ENCODE assay signal across 20 mouse cellular contexts in genomic region chr16:39044381-39044780, GRCm38 (mm10).
DNase-seq lines count a peak whose midpoint lies in the region; ATAC-seq lines count a peak whose summit lies in the region.
"Had no signal": no experiment of that assay in that cellular context is flagged by ENCODE, and none has a peak within 500 bp of the region (broad histone marks: within the 10 kb centered on the region; RNA-seq: fewer than 3 reads in every experiment).

No protein-coding gene starts in this region.

- no peaks in the 10 kb centered on the region for H3K27me3 ChIP-seq in hindbrain, embryonic 10.5 days (ENCODE audit: insufficient read depth, poor library complexity, severe bottlenecking)
- no peaks in the 10 kb centered on the region for H3K27me3 ChIP-seq in hindbrain, embryonic 16.5 days (replicated peaks; ENCODE audit: control insufficient read depth, insufficient read depth, low read length)
- no peaks in the 10 kb centered on the region for H3K27me3 ChIP-seq in neural tube, embryonic 11.5 days (ENCODE audit: control insufficient read depth, insufficient read depth, low read length)
- H3K27me3 ChIP-seq in neural tube, embryonic 15.5 days (replicated peaks), result 0 out of 2 replicates have a peak, but pooled peaks cover 2% of the 10 kb centered on the region
- no peaks in the 10 kb centered on the region for H3K27me3 ChIP-seq in embryonic facial prominence, embryonic 11.5 days (ENCODE audit: control insufficient read depth, insufficient read depth, low read length)

- H3K9me3 ChIP-seq in hindbrain, embryonic 10.5 days, result no peaks in the 10 kb centered on the region
- H3K9me3 ChIP-seq in hindbrain, embryonic 16.5 days (ENCODE audit: control insufficient read depth, low read length), result no peaks in the 10 kb centered on the region
- no peaks in the 10 kb centered on the region for H3K9me3 ChIP-seq in neural tube, embryonic 11.5 days (ENCODE audit: control insufficient read depth, low read length)
- no peaks in the 10 kb centered on the region for H3K9me3 ChIP-seq in neural tube, embryonic 15.5 days (replicated peaks)
- H3K9me3 ChIP-seq in embryonic facial prominence, embryonic 11.5 days (replicated peaks; ENCODE audit: control insufficient read depth, low read length), result no peaks in the 10 kb centered on the region
- H3K9me3 ChIP-seq: forebrain, embryonic 13.5 days; heart, embryonic 10.5 days had no signal

- no peak overlapping the region for H3K4me2 ChIP-seq in hindbrain, embryonic 16.5 days (ENCODE audit: low read length)
- no peak overlapping the region for H3K4me2 ChIP-seq in neural tube, embryonic 11.5 days (ENCODE audit: low read depth)
- H3K4me2 ChIP-seq in neural tube, embryonic 15.5 days, result no peak overlapping the region
- no peak overlapping the region for H3K4me2 ChIP-seq in embryonic facial prominence, embryonic 11.5 days (ENCODE audit: low read depth, low read length)
- H3K4me2 ChIP-seq: forebrain, embryonic 13.5 days; hindbrain, embryonic 14.5 days had no signal

- H3K4me3 ChIP-seq in hindbrain, embryonic 10.5 days, result no peak overlapping the region
- no peak overlapping the region for H3K4me3 ChIP-seq in hindbrain, embryonic 16.5 days (ENCODE audit: low read length)
- no peak overlapping the region for H3K4me3 ChIP-seq in neural tube, embryonic 11.5 days (ENCODE audit: low read depth, low read length)
- no peak overlapping the region for H3K4me3 ChIP-seq in neural tube, embryonic 15.5 days (replicated peaks)
- no peak overlapping the region for H3K4me3 ChIP-seq in embryonic facial prominence, embryonic 11.5 days (ENCODE audit: low read depth, low read length)
- H3K4me3 ChIP-seq: forebrain, embryonic 13.5 days; heart, embryonic 10.5 days had no signal

- no peaks in the 10 kb centered on the region for H3K36me3 ChIP-seq in hindbrain, embryonic 10.5 days
- no peaks in the 10 kb centered on the region for H3K36me3 ChIP-seq in hindbrain, embryonic 16.5 days (ENCODE audit: control insufficient read depth, insufficient read depth, low read length)
- H3K36me3 ChIP-seq in neural tube, embryonic 11.5 days (ENCODE audit: control insufficient read depth, insufficient read depth, low read length), result no peaks in the 10 kb centered on the region
- H3K36me3 ChIP-seq in neural tube, embryonic 15.5 days, result no peaks in the 10 kb centered on the region
- H3K36me3 ChIP-seq in embryonic facial prominence, embryonic 11.5 days (replicated peaks; ENCODE audit: control insufficient read depth, insufficient read depth, low read depth, low read length), result no peaks in the 10 kb centered on the region
- H3K36me3 ChIP-seq: heart, embryonic 10.5 days had no signal

- intact Hi-C loops in left cerebral cortex, postnatal 10 days (cut with DNase I), result no loop called here

- peaks cover 28% of the 10 kb centered on the region for H3K4me1 ChIP-seq in hindbrain, embryonic 10.5 days (replicated peaks)
- no peaks in the 10 kb centered on the region for H3K4me1 ChIP-seq in hindbrain, embryonic 16.5 days (ENCODE audit: control insufficient read depth, insufficient read depth, low read depth, low read length)
- no peaks in the 10 kb centered on the region for H3K4me1 ChIP-seq in neural tube, embryonic 11.5 days (ENCODE audit: control insufficient read depth, insufficient read depth, low read length)
- peaks cover 3% of the 10 kb centered on the region for H3K4me1 ChIP-seq in neural tube, embryonic 15.5 days
- no peaks in the 10 kb centered on the region for H3K4me1 ChIP-seq in embryonic facial prominence, embryonic 11.5 days (ENCODE audit: control insufficient read depth, insufficient read depth, low read length)
- H3K4me1 ChIP-seq: heart, embryonic 10.5 days had no signal

- peak overlapping the region; percentile 69 for H3K27ac ChIP-seq in hindbrain, embryonic 10.5 days
- no peak overlapping the region for H3K27ac ChIP-seq in hindbrain, embryonic 16.5 days (ENCODE audit: low read depth, low read length)
- H3K27ac ChIP-seq in neural tube, embryonic 11.5 days (ENCODE audit: low read depth, low read length), result 0 out of 2 replicates have a peak overlapping the region, but pooled peaks have one; percentile 4
- H3K27ac ChIP-seq in neural tube, embryonic 15.5 days (replicated peaks), result no peak overlapping the region
- H3K27ac ChIP-seq in embryonic facial prominence, embryonic 11.5 days (replicated peaks; ENCODE audit: low read depth, low read length), result no peak overlapping the region
- H3K27ac ChIP-seq: forebrain, embryonic 13.5 days; heart, embryonic 10.5 days; hindbrain, embryonic 14.5 days had no signal

- peak; percentile 33 for DNase-seq in hindbrain, embryonic 10.5 days (ENCODE audit: low spot score)
- peak; percentile 36 for DNase-seq in neural tube, embryonic 11.5 days (ENCODE audit: low spot score)
- DNase-seq in embryo, embryonic 10.5 days (ENCODE audit: low spot score), result peak; percentile 61
- DNase-seq in embryonic facial prominence, embryonic 11.5 days (ENCODE audit: low spot score), result peak; percentile 19
- DNase-seq in left cerebral cortex, postnatal 10 days (ENCODE audit: extremely low spot score in 1 of 2, low spot score in 2 of 2), result no peak
- DNase-seq: adrenal gland, adult 2 months; adrenal gland, postnatal 25 days; cerebellum, adult 11-12 months; cerebellum, adult 9-10 months; gastrocnemius, postnatal 10 days; heart, postnatal 10 days; heart, postnatal 4 days had no signal

- WGBS in hindbrain, embryonic 10.5 days, result 26% methylated on average over 5 of the region's 5 CpGs
- WGBS in hindbrain, embryonic 16.5 days, result 26% methylated on average over 5 of the region's 5 CpGs
- WGBS in neural tube, embryonic 11.5 days, result 35% methylated on average over 5 of the region's 5 CpGs
- WGBS in neural tube, embryonic 15.5 days, result 27% methylated on average over 5 of the region's 5 CpGs
- WGBS in embryonic facial prominence, embryonic 11.5 days, result 27% methylated on average over 5 of the region's 5 CpGs

- H3K9ac ChIP-seq in hindbrain, embryonic 16.5 days (ENCODE audit: low read depth, low read length), result no peak overlapping the region
- H3K9ac ChIP-seq in neural tube, embryonic 11.5 days (ENCODE audit: low read length), result no peak overlapping the region
- H3K9ac ChIP-seq in neural tube, embryonic 15.5 days (replicated peaks), result no peak overlapping the region
- H3K9ac ChIP-seq in embryonic facial prominence, embryonic 11.5 days (replicated peaks; ENCODE audit: low read length), result no peak overlapping the region
- H3K9ac ChIP-seq: forebrain, embryonic 13.5 days; hindbrain, embryonic 14.5 days had no signal

- ATAC-seq in hindbrain, embryonic 16.5 days, result no peak
- no peak for ATAC-seq in neural tube, embryonic 11.5 days (ENCODE audit: insufficient read depth, low FRiP score, low TSS enrichment)
- ATAC-seq in neural tube, embryonic 15.5 days (ENCODE audit: low FRiP score), result no peak
- ATAC-seq in embryonic facial prominence, embryonic 11.5 days (replicated peaks; ENCODE audit: insufficient number of reproducible peaks, low FRiP score, low TSS enrichment, low read depth), result no peak
- ATAC-seq in megakaryocyte progenitor cell, adult 5-6 weeks (replicated peaks; ENCODE audit: poor library complexity), result no peak
- ATAC-seq: forebrain, embryonic 13.5 days; inflammation-experienced regulatory T-cells, adult 6 months; intestine, postnatal 0 days had no signal

Comparison
In these comparisons a context has a peak if more than half of its experiments do, and no peak if none do; other contexts are left out.
1. H3K27ac ChIP-seq: peak in hindbrain, embryonic 10.5 days (single experiment) and neural tube, embryonic 11.5 days (single experiment); none in hindbrain, embryonic 16.5 days (single experiment), neural tube, embryonic 15.5 days (single experiment) and embryonic facial prominence, embryonic 11.5 days (single experiment).
2. DNase-seq: peak in hindbrain, embryonic 10.5 days (single experiment), neural tube, embryonic 11.5 days (single experiment), embryo, embryonic 10.5 days (single experiment) and embryonic facial prominence, embryonic 11.5 days (single experiment); none in left cerebral cortex, postnatal 10 days (0 of 2).